Mouse (Mus musculus): Measurements from ENCODE around the gene R3hdm4. TPM values are rescaled to one million over a fixed set of nuclear protein-coding genes. Genes with fewer than 3 reads are reported as not detected.
A peak's percentile ranks its signal among the peaks of the same experiment; 100 is the strongest.
"Not testable (repeated sequence)": the region's sequence is repeated elsewhere in the genome, so short reads cannot be mapped to it uniquely, and the experiment has no call there.

R3hdm4 gene
- total and polyA plus RNA-seq, 2 experiments, result 12.4 to 80.0 TPM

DNA sequence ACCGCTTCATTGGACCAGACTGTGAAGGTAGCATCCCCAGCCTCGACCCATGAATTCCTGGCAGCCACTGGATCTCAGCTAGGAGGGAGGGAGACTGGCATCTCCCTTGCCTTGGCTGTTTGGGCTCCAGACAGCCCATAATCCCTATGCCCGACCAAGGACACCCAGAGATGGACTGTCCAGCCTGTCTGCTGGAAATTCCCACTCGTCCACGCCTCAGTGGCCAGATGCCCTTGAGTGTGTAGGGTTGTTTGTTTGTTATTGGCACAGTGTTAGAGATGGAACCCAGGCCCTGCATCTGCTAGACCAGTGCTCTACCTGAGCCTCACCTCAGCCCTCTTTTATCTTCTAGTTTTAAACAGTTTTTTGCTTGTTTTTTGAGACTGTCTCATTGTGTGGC, 44.3 kb upstream of the R3hdm4 start:
- Histone ChIP-seq H3K27me3 (ENCODE audit: control insufficient read depth, insufficient read depth, low read length) (no peaks in the 10 kb centered on the region), H3K27ac (replicated peaks; ENCODE audit: insufficient read depth, low read depth, low read length) (no peak overlapping the region), H3K36me3 (ENCODE audit: control insufficient read depth, insufficient read depth, low read length) (no peaks in the 10 kb centered on the region; the same call in 1 of the 2 replicates), H3K4me1 (ENCODE audit: control insufficient read depth, insufficient read depth, low read length) (peaks cover 34% of the 10 kb centered on the region), H3K4me3 (ENCODE audit: insufficient read depth, low read depth, low read length) (no peak overlapping the region), H3K9ac (ENCODE audit: low read depth, low read length) (no peak overlapping the region), H3K79me2 (ENCODE audit: control insufficient read depth, insufficient read depth, low read length) (peaks cover 6% of the 10 kb centered on the region; the same call in 1 of the 2 replicates)
- TF ChIP-seq CTCF (IDR thresholded peaks at IDR 0.05; ENCODE audit: low read depth, low read length) (no peak), POLR2A (IDR thresholded peaks at IDR 0.05; ENCODE audit: extremely low read depth, insufficient read depth, low read length) (no peak)
- 82% methylated on average over 5 of the region's 5 CpGs for WGBS
- no peak for DNase-seq (ENCODE audit: extremely low read depth, low read depth, low spot score)

DNA sequence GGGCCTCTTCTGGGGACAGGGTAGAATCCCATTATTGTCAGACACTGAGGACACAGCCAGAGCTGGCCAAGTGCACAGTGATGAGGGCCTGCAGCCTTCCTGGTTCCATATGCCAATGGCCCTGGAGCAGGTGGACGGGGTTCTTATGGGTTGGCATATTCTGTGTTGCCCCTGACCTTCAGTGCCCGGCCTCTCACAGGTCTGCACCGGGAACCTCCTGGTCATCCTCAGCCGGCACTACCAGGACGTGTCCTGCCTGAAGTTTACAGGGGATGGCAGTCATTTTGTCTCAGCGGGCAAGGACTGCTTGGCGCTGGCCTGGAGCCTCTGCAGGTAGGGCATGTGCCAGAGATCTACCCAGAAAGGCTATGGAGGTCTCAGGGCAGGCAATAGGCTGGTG, 43.7 kb upstream of the R3hdm4 start:
- H3K9ac ChIP-seq (ENCODE audit: low read depth, low read length), result no peak overlapping the region
- H3K79me2 ChIP-seq (ENCODE audit: control insufficient read depth, insufficient read depth, low read length), result peaks cover 9% of the 10 kb centered on the region; the same call in 1 of the 2 replicates
- DNase-seq (ENCODE audit: extremely low read depth, low read depth, low spot score), result no peak
- 97% methylated on average over 7 of the region's 7 CpGs for WGBS
- H3K27ac ChIP-seq (replicated peaks; ENCODE audit: insufficient read depth, low read depth, low read length), result no peak overlapping the region
- no peaks in the 10 kb centered on the region for H3K27me3 ChIP-seq (ENCODE audit: control insufficient read depth, insufficient read depth, low read length)
- TF ChIP-seq POLR2A (IDR thresholded peaks at IDR 0.05; ENCODE audit: extremely low read depth, insufficient read depth, low read length) (no peak), CTCF (IDR thresholded peaks at IDR 0.05; ENCODE audit: low read depth, low read length) (no peak)
- H3K4me1 ChIP-seq (ENCODE audit: control insufficient read depth, insufficient read depth, low read length), result peaks cover 34% of the 10 kb centered on the region
- H3K36me3 ChIP-seq (ENCODE audit: control insufficient read depth, insufficient read depth, low read length), result no peaks in the 10 kb centered on the region; the same call in 1 of the 2 replicates
- H3K4me3 ChIP-seq (ENCODE audit: insufficient read depth, low read depth, low read length), result no peak overlapping the region

DNA sequence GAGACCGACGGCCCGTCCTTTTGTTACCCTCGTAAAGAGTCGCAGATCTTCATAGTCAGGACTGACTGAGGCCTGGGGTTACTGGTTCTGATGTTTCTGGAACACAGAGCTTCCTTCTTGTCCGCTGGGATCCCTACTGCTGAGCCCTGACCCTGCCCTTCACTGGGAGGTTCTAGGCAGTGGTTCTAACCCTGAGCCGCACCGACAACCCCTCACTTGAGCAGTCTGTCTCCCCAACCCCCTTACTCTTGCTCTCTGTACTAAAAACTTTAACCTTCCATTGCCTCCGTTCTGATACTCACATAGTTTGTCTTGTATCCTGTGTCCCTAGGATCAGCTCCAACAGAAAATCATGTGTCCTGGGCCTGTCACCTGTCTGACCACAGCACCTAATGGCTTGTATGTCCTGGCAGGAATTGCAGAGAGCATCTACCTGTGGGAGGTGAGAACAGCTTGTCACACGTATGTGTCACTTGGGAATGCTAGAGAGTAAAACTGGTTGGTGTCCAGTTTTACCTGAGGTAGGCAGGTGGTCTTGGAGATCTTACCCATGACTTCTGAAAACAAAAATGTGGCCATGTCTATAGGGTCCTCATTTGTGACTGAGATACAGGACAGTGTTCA, 39.8 kb upstream of the R3hdm4 start:
- no peak for DNase-seq (ENCODE audit: extremely low read depth, low read depth, low spot score)
- Histone ChIP-seq H3K4me3 (ENCODE audit: insufficient read depth, low read depth, low read length) (peak overlapping the region; percentile 71), H3K27me3 (ENCODE audit: control insufficient read depth, insufficient read depth, low read length) (no peaks in the 10 kb centered on the region), H3K36me3 (ENCODE audit: control insufficient read depth, insufficient read depth, low read length) (no peaks in the 10 kb centered on the region; the same call in 1 of the 2 replicates), H3K27ac (replicated peaks; ENCODE audit: insufficient read depth, low read depth, low read length) (peak overlapping the region; percentile 41), H3K79me2 (ENCODE audit: control insufficient read depth, insufficient read depth, low read length) (peaks cover 9% of the 10 kb centered on the region; the same call in 1 of the 2 replicates), H3K9ac (ENCODE audit: low read depth, low read length) (peak overlapping the region; percentile 81), H3K4me1 (ENCODE audit: control insufficient read depth, insufficient read depth, low read length) (peaks cover 6% of the 10 kb centered on the region; the same call in 1 of the 2 replicates)
- TF ChIP-seq CTCF (IDR thresholded peaks at IDR 0.05; ENCODE audit: low read depth, low read length), result no peak
- TF ChIP-seq POLR2A (IDR thresholded peaks at IDR 0.05; ENCODE audit: extremely low read depth, insufficient read depth, low read length), result no peak
- WGBS, result 5% methylated on average over 10 of the region's 10 CpGs

- Histone ChIP-seq H3K79me2 (ENCODE audit: control insufficient read depth, insufficient read depth, low read length) (peaks cover 9% of the 10 kb centered on the region; the same call in 1 of the 2 replicates), H3K9ac (ENCODE audit: low read depth, low read length) (peak within 1 kb of the TSS; percentile 81), H3K4me1 (ENCODE audit: control insufficient read depth, insufficient read depth, low read length) (peaks cover 6% of the 10 kb centered on the region; the same call in 1 of the 2 replicates), H3K4me3 (ENCODE audit: insufficient read depth, low read depth, low read length) (peak within 1 kb of the TSS; percentile 71), H3K27ac (replicated peaks; ENCODE audit: insufficient read depth, low read depth, low read length) (peak within 1 kb of the TSS; percentile 41), H3K36me3 (ENCODE audit: control insufficient read depth, insufficient read depth, low read length) (no peaks in the 10 kb centered on the region; the same call in 1 of the 2 replicates), H3K27me3 (ENCODE audit: control insufficient read depth, insufficient read depth, low read length) (no peaks in the 10 kb centered on the region)
- TF ChIP-seq CTCF (IDR thresholded peaks at IDR 0.05; ENCODE audit: low read depth, low read length) (peak; percentile 97), POLR2A (IDR thresholded peaks at IDR 0.05; ENCODE audit: extremely low read depth, insufficient read depth, low read length) (peak; percentile 37; the same call in 1 of the 2 replicates)
- DNase-seq (ENCODE audit: extremely low read depth, low read depth, low spot score), result peak; percentile 98
- WGBS, result under 1% methylated on average over 61 of the region's 61 CpGs
These were observed 39.0 kb upstream of the R3hdm4 start, which contains the start of gene Wdr18 for GRCm38 (mm10) chr10:79959847-79960601. Gene Wdr18 (plus strand): TSS chr10:79960152.

DNA sequence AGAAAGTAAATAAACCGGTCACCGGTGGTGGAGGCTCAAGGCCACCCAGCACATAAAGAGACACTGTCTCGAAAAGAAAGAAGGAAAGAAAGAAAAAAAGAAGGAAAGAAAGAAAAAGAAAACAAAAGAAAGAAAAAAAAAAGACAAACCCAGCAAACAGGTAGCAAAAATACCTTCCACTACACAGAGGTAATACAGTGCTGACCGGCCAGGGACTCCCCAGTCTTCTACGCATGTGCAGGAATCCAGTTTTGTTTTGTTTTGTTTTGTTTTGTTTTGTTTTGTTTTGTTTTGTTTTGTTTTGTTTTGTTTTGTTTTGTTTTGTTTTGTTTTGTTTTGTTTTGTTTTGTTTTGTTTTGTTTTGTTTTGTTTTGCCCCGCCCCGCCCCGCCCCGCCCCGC, 38.4 kb upstream of the R3hdm4 start:
- not testable (repeated sequence) for DNase-seq (ENCODE audit: extremely low read depth, low read depth, low spot score); H3K9ac ChIP-seq (ENCODE audit: low read depth, low read length); H3K27me3 ChIP-seq (ENCODE audit: control insufficient read depth, insufficient read depth, low read length); H3K79me2 ChIP-seq (ENCODE audit: control insufficient read depth, insufficient read depth, low read length); H3K4me1 ChIP-seq (ENCODE audit: control insufficient read depth, insufficient read depth, low read length); H3K36me3 ChIP-seq (ENCODE audit: control insufficient read depth, insufficient read depth, low read length); H3K27ac ChIP-seq (replicated peaks; ENCODE audit: insufficient read depth, low read depth, low read length)
- 21% methylated on average over 10 of the region's 10 CpGs for WGBS
- H3K4me3 ChIP-seq (ENCODE audit: insufficient read depth, low read depth, low read length), result 0 out of 2 replicates have a peak overlapping the region, but pooled peaks have one; percentile 8

Measured in liver, adult 2 months (tissue).